Mouse (Mus musculus) hindbrain, embryonic 10.5 days (tissue): Measurements from ENCODE around the gene Dnaic1. TPM values are rescaled to one million over a fixed set of nuclear protein-coding genes. Genes with fewer than 3 reads are reported as not detected.
A peak's percentile ranks its signal among the peaks of the same experiment; 100 is the strongest.

ENCODE experiments used
- DNase-seq: peaks from one replicate; pipeline ENCODE4 v3.0.0-alpha.2; 2017; ENCODE audit warnings: low spot score
- H3K27ac ChIP-seq: fragments of 300-500 bp; sonication (generic); 2 replicates; pipeline ENCODE4 v1.5.1; 2016; ENCODE audit warnings: mild to moderate bottlenecking, moderate library complexity
- H3K27me3 ChIP-seq: fragments of 300-500 bp; sonication (generic); 2 replicates; pipeline ENCODE4 v1.6.1; 2016; ENCODE audit warnings: mild to moderate bottlenecking; ENCODE audit not compliant: poor library complexity, insufficient read depth, severe bottlenecking
- H3K36me3 ChIP-seq: fragments of 300-500 bp; sonication (generic); 2 replicates; pipeline ENCODE4 v1.6.1; 2016; ENCODE audit warnings: mild to moderate bottlenecking, moderate library complexity
- H3K4me1 ChIP-seq: fragments of 300-500 bp; sonication (generic); replicated peaks from 2 replicates; pipeline ENCODE4 v1.6.1; 2016; ENCODE audit warnings: mild to moderate bottlenecking
- H3K4me3 ChIP-seq: fragments of 300-500 bp; sonication (generic); 2 replicates; pipeline ENCODE4 v1.5.1; 2016; ENCODE audit warnings: mild to moderate bottlenecking, moderate library complexity
- H3K9me3 ChIP-seq: fragments of 300-500 bp; sonication (generic); 2 replicates; pipeline ENCODE4 v1.6.1; 2016; ENCODE audit warnings: mild to moderate bottlenecking, moderate library complexity
- WGBS: fragments of 180-500 bp; shearing (Covaris S2); methylation state at CpG from one replicate; pipeline ENCODE4 v1.1.7; 2016; 5-methylcytosine and 5-hydroxymethylcytosine counted together
- polyA plus RNA-seq: library from polyadenylated mRNA; unstranded; fragments of >200 nt; fragmentation: Nextera tagmentation; extraction: Ambion mirVana; gene quantifications from 2 replicates; pipeline ENCODE4 v1.2.1, GENCODE M21; 2016

The Dnaic1 gene
- polyA plus RNA-seq, 1 experiment from 2014 or later, result 4.3 TPM

DNA sequence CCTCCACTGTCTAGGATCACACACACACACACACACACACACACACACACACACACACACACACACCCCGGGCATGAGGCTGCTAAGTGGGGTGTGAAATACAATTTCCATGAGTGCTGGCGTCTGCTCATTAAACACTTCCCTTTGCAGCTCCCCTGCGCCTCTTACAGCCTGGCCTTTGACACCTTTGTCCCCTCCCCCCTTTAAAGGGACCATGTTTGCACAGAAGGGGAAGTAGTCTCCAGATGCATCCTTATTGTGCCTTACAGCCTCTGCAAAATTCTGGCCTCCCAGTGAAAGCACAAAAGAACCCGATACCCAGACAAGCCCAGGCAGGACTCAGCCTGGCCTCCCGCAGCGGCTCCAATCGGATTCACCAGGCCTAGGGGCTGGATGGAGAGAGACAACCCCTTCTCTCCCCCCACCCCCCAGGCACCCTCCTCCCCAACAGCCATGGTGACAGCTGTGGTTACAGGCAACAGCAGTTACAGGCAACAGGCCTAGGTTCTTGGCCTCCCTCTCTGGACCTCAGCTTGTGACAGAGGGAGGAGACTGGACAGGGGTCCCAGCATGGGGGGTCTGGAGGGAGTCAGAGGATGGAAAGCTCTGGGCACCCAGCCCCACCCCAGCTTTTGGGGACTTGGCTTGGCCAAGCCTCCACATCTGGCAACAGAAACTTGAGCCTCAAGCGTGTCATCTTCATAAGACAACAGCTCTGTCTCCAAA lies 58.8 kb downstream of the Dnaic1 start:
- Histone ChIP-seq H3K36me3 (no peaks in the 10 kb centered on the region), H3K9me3 (no peaks in the 10 kb centered on the region), H3K4me1 (peaks cover 83% of the 10 kb centered on the region), H3K4me3 (peak overlapping the region; percentile 24; the same call in 1 of the 2 replicates), H3K27ac (peak overlapping the region; percentile 85), H3K27me3 (peaks cover 56% of the 10 kb centered on the region)
- WGBS, result 7% methylated on average over 8 of the region's 8 CpGs
- DNase-seq, result peak; percentile 78

GRCm38 (mm10) chr4:41630196-41630595 lies 60.6 kb downstream of the Dnaic1 start:
- 31% methylated on average over 6 of the region's 6 CpGs for WGBS
- H3K4me3 ChIP-seq, result no peak overlapping the region
- H3K27me3 ChIP-seq, result peaks cover 62% of the 10 kb centered on the region
- peaks cover 88% of the 10 kb centered on the region for H3K4me1 ChIP-seq
- DNase-seq, result no peak
- peak overlapping the region; percentile 41 for H3K27ac ChIP-seq
- no peaks in the 10 kb centered on the region for H3K36me3 ChIP-seq
- H3K9me3 ChIP-seq, result no peaks in the 10 kb centered on the region

GRCm38 (mm10) chr4:41631390-41631789 lies 61.8 kb downstream of the Dnaic1 start:
- H3K4me1 ChIP-seq, result peaks cover 88% of the 10 kb centered on the region
- 3% methylated on average over 11 of the region's 11 CpGs for WGBS
- no peaks in the 10 kb centered on the region for H3K9me3 ChIP-seq
- H3K27ac ChIP-seq, result peak overlapping the region; percentile 82
- no peaks in the 10 kb centered on the region for H3K36me3 ChIP-seq
- DNase-seq, result peak; percentile 68
- peak overlapping the region; percentile 34 for H3K4me3 ChIP-seq
- peaks cover 52% of the 10 kb centered on the region for H3K27me3 ChIP-seq

DNA sequence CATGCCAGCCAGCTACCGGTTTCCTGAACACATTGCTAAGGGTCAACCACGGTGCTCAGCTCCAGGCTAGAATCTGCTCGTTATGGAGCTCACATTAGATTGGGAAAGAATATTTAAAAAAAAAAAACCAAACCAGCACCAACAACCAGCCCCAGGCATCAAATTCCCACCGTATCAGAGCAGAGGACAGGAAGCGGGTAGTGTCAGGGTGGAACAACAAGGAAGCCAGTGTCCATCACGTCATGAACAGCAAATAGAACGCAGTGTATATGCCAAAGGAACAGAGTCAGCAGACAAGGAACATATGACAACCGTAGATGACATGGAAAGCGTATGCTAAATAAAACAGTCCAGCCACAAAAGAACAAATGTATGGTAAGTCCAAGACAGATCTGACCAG lies 63.4 kb downstream of the Dnaic1 start:
- H3K36me3 ChIP-seq, result peaks cover 13% of the 10 kb centered on the region
- DNase-seq, result no peak
- H3K4me1 ChIP-seq, result peaks cover 88% of the 10 kb centered on the region
- H3K27me3 ChIP-seq, result peaks cover 55% of the 10 kb centered on the region
- H3K9me3 ChIP-seq, result no peaks in the 10 kb centered on the region
- no peak overlapping the region for H3K27ac ChIP-seq
- 73% methylated on average over 9 of the region's 9 CpGs for WGBS
- no peak overlapping the region for H3K4me3 ChIP-seq

- WGBS, result 93% methylated on average over 8 of the region's 8 CpGs
- Histone ChIP-seq H3K36me3 (peaks cover 20% of the 10 kb centered on the region), H3K27me3 (peaks cover 59% of the 10 kb centered on the region), H3K27ac (0 out of 2 replicates have a peak overlapping the region, but pooled peaks have one; percentile 71), H3K4me3 (no peak overlapping the region), H3K4me1 (peaks cover 88% of the 10 kb centered on the region), H3K9me3 (no peaks in the 10 kb centered on the region)
- no peak for DNase-seq
These were observed 65.1 kb downstream of the Dnaic1 start for GRCm38 (mm10) chr4:41634631-41635030.

DNA sequence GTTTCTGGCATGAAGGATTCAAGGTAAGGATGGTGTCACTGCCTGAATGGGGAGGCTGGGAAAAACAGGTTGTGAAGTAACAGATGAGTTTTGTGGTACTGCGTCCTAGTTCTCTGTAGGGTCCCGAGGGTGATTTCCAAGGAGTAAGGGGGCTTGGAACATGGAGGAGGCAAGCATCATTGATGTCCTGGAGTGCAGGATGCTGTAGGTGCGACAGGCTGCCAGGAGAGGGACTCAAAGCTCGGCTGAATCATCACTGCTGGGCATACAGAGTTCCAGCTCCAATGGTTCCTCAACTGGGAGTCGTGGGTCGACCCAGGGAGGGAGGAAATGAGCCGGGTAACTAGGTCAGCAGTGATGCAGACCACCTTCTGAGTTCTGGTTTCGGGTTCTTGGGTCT lies 65.6 kb downstream of the Dnaic1 start:
- 73% methylated on average over 8 of the region's 8 CpGs for WGBS
- peak overlapping the region; percentile 71; the same call in 1 of the 2 replicates for H3K27ac ChIP-seq
- H3K4me3 ChIP-seq, result no peak overlapping the region
- peaks cover 88% of the 10 kb centered on the region for H3K4me1 ChIP-seq
- H3K36me3 ChIP-seq, result peaks cover 20% of the 10 kb centered on the region
- H3K27me3 ChIP-seq, result peaks cover 55% of the 10 kb centered on the region
- no peaks in the 10 kb centered on the region for H3K9me3 ChIP-seq
- no peak for DNase-seq

GRCm38 (mm10) chr4:41635906-41636305 lies 66.3 kb downstream of the Dnaic1 start:
- DNase-seq, result peak; percentile 49
- no peaks in the 10 kb centered on the region for H3K9me3 ChIP-seq
- H3K27ac ChIP-seq, result peak overlapping the region; percentile 71
- peaks cover 53% of the 10 kb centered on the region for H3K27me3 ChIP-seq
- no peak overlapping the region for H3K4me3 ChIP-seq
- H3K4me1 ChIP-seq, result peaks cover 88% of the 10 kb centered on the region
- peaks cover 20% of the 10 kb centered on the region for H3K36me3 ChIP-seq
- WGBS, result 65% methylated on average over 2 of the region's 2 CpGs

DNA sequence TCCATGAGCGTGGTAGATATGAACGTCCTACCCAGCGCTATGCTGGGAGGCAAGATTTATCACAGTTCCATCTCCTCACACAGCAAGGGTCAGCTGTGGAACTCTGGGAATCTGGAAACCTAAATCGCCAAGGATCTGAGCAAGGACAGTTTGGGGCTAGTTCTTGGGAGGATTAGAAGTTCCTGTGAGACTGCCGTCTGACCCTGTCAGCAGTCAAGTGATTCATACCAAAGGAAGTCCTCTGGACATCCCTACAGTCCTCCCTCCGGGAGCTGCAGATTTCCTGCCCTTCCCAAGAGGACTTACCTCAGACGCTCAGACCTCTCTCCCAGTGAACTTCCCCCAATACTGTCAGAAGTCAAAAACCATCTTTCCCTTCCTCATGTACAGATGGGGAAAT lies 66.8 kb downstream of the Dnaic1 start:
- 61% methylated on average over 7 of the region's 7 CpGs for WGBS
- Histone ChIP-seq H3K9me3 (no peaks in the 10 kb centered on the region), H3K27me3 (peaks cover 51% of the 10 kb centered on the region), H3K36me3 (peaks cover 20% of the 10 kb centered on the region), H3K4me3 (no peak overlapping the region), H3K27ac (peak overlapping the region; percentile 71), H3K4me1 (peaks cover 87% of the 10 kb centered on the region)
- DNase-seq, result no peak

DNA sequence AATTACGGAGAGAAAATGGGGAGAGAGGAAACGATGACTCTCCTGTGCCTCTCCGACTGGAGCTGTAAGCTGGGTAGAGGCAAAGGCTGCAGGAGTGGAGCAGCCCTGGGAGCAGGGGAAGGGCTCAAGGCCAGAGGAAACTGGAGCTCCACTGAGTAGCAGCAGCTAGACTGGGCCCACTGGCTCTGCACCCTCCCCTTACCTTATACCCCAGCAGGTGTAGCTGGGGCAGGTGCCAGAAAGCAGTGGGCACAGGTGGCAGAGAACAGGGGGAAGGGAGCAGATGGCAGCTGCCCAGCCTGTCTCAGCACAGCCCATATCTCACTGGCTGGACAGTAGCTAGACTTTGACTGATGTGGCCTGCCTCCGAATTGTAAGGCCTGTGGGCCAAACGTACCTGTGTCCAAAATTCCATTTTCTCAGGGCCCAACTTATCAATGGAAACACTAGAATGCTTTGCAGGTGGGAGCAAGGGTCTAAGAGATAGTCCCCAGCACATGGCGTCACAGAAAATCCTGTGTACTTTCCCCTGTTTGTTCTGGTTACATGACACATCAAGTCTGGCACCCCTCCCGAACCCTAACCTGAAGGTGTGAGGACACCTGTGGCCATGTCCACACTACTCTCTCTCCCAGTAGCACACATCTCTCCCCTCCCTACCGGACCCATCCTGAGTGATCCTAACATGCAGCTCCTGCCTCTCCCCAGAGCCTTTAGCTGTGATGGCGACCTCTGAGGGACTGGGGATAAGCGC lies 67.5 kb downstream of the Dnaic1 start:
- Histone ChIP-seq H3K4me1 (peaks cover 81% of the 10 kb centered on the region), H3K27me3 (peaks cover 48% of the 10 kb centered on the region), H3K27ac (peak overlapping the region; percentile 71), H3K36me3 (peaks cover 20% of the 10 kb centered on the region), H3K9me3 (no peaks in the 10 kb centered on the region), H3K4me3 (no peak overlapping the region)
- DNase-seq, result no peak
- WGBS, result 84% methylated on average over 10 of the region's 10 CpGs

DNA sequence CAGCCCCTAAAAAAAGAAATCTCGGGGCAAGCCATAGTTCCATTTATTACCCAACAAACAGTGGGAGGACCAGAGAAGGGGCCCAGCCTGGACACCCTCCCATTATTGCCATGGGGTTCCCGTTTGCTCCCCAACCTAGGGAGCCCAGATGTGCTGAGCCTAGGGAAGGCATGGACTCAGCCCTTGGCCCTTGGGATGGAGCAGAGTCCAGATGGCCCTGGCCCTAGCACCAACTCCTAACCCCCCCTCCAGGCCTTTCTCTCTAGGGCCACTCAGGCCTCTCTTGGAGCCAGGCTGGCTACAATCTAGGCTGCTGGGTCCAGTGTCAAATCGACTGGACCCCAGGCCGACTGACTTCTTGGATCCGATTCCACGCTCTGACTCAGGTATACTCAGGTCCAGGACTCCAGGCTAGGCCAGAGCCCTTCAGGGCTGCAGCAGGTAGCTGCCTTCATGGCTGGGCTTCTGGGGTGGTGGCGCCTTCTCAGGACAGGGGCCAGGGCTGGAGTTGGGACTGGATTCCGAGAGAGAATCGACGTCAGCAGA lies 68.7 kb downstream of the Dnaic1 start:
- Histone ChIP-seq H3K27me3 (peaks cover 46% of the 10 kb centered on the region), H3K27ac (0 out of 2 replicates have a peak overlapping the region, but pooled peaks have one; percentile 50), H3K4me1 (peaks cover 70% of the 10 kb centered on the region), H3K4me3 (peak overlapping the region; percentile 82), H3K36me3 (peaks cover 20% of the 10 kb centered on the region), H3K9me3 (no peaks in the 10 kb centered on the region)
- WGBS, result 94% methylated on average over 10 of the region's 10 CpGs
- DNase-seq, result no peak

DNA sequence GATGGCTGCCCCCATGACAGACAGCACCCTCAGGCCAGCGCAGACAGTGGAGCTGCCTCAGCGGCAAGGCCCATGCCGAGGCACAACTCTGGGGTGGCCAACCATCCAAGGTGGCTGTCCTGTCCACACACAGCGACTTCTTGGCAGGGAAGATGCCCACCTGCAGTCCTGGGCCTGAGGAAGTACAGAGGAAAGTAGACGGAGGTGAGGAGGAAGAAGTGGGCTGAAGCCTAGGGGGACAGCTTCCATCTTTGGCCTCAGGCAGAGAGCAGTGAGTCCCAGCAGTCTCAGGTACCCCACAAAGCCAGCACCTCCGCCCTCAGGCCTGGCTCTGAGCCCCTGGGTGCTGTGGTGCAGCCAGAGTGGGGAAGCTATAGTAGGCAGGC lies 69.2 kb downstream of the Dnaic1 start:
- H3K4me1 ChIP-seq, result peaks cover 69% of the 10 kb centered on the region
- H3K27me3 ChIP-seq, result peaks cover 46% of the 10 kb centered on the region
- peaks cover 20% of the 10 kb centered on the region for H3K36me3 ChIP-seq
- H3K27ac ChIP-seq, result peak overlapping the region; percentile 98
- 81% methylated on average over 6 of the region's 6 CpGs for WGBS
- no peaks in the 10 kb centered on the region for H3K9me3 ChIP-seq
- DNase-seq, result no peak
- H3K4me3 ChIP-seq, result peak overlapping the region; percentile 82

- Histone ChIP-seq H3K9me3 (no peaks in the 10 kb centered on the region), H3K4me1 (peaks cover 66% of the 10 kb centered on the region), H3K27me3 (peaks cover 41% of the 10 kb centered on the region), H3K36me3 (peaks cover 20% of the 10 kb centered on the region), H3K4me3 (peak overlapping the region; percentile 82), H3K27ac (peak overlapping the region; percentile 98)
- no peak for DNase-seq
- 12% methylated on average over 10 of the region's 10 CpGs for WGBS
These were observed 69.8 kb downstream of the Dnaic1 start for GRCm38 (mm10) chr4:41639214-41639841.
